Mouse (Mus musculus): ENCODE results near the gene Fgfr2. TPM values are rescaled to one million over a fixed set of nuclear protein-coding genes. Genes with fewer than 3 reads are reported as not detected.

Gene Fgfr2
- polyA plus RNA-seq, 1 experiment: 1.7 TPM

GRCm38 (mm10) chr7:131465117-131465601 lies 1658.0 kb downstream of the Fgfr2 start:
- Histone ChIP-seq H3K4me3 (ENCODE audit: insufficient read depth, poor library complexity, severe bottlenecking) (no peak overlapping the region), H3K79me3 (ENCODE audit: low read depth) (no peaks in the 10 kb centered on the region), H3K27me3 (ENCODE audit: control insufficient read depth, insufficient read depth, insufficient read length) (peaks cover 9% of the 10 kb centered on the region), H3K36me3 (ENCODE audit: control insufficient read depth, insufficient read depth) (no peaks in the 10 kb centered on the region), H3ac (ENCODE audit: control insufficient read depth, insufficient read length, low read depth) (no peak overlapping the region), H3K79me2 (ENCODE audit: control insufficient read depth, insufficient read depth) (no peaks in the 10 kb centered on the region)
- TF ChIP-seq MYOG (IDR thresholded peaks at IDR 0.05; ENCODE audit: control insufficient read depth, extremely low read depth, insufficient read length) (no peak), FOSL1 (IDR thresholded peaks at IDR 0.05; ENCODE audit: insufficient read depth, low read length, poor library complexity, severe bottlenecking) (no peak), MAX (IDR thresholded peaks at IDR 0.05) (no peak), USF1 (IDR thresholded peaks at IDR 0.05; ENCODE audit: low read depth) (no peak), CEBPB (IDR thresholded peaks at IDR 0.05; ENCODE audit: low read depth) (no peak), MYOD1 (IDR thresholded peaks at IDR 0.05; ENCODE audit: control insufficient read depth, insufficient read length, low read depth) (no peak), CTCF (IDR thresholded peaks at IDR 0.05; ENCODE audit: control insufficient read depth, insufficient read depth, insufficient read length) (no peak)

- Histone ChIP-seq H3K4me3 (ENCODE audit: insufficient read depth, poor library complexity, severe bottlenecking) (no peak overlapping the region), H3ac (ENCODE audit: control insufficient read depth, insufficient read length, low read depth) (no peak overlapping the region), H3K36me3 (ENCODE audit: control insufficient read depth, insufficient read depth) (no peaks in the 10 kb centered on the region), H3K27me3 (ENCODE audit: control insufficient read depth, insufficient read depth, insufficient read length) (no peaks in the 10 kb centered on the region), H3K79me2 (ENCODE audit: control insufficient read depth, insufficient read depth) (no peaks in the 10 kb centered on the region), H3K79me3 (ENCODE audit: low read depth) (no peaks in the 10 kb centered on the region)
- TF ChIP-seq MYOD1 (IDR thresholded peaks at IDR 0.05; ENCODE audit: control insufficient read depth, insufficient read length, low read depth) (no peak), USF1 (IDR thresholded peaks at IDR 0.05; ENCODE audit: low read depth) (no peak), CEBPB (IDR thresholded peaks at IDR 0.05; ENCODE audit: low read depth) (no peak), CTCF (IDR thresholded peaks at IDR 0.05; ENCODE audit: control insufficient read depth, insufficient read depth, insufficient read length) (no peak), MYOG (IDR thresholded peaks at IDR 0.05; ENCODE audit: control insufficient read depth, extremely low read depth, insufficient read length) (no peak), MAX (IDR thresholded peaks at IDR 0.05) (no peak), FOSL1 (IDR thresholded peaks at IDR 0.05; ENCODE audit: insufficient read depth, low read length, poor library complexity, severe bottlenecking) (no peak)
These were observed 1666.4 kb downstream of the Fgfr2 start for GRCm38 (mm10) chr7:131456714-131457113.

- Histone ChIP-seq H3K27me3 (ENCODE audit: control insufficient read depth, insufficient read depth, insufficient read length) (no peaks in the 10 kb centered on the region), H3K36me3 (ENCODE audit: control insufficient read depth, insufficient read depth) (no peaks in the 10 kb centered on the region), H3K79me2 (ENCODE audit: control insufficient read depth, insufficient read depth) (no peaks in the 10 kb centered on the region), H3K79me3 (ENCODE audit: low read depth) (no peaks in the 10 kb centered on the region), H3K4me3 (ENCODE audit: insufficient read depth, poor library complexity, severe bottlenecking) (no peak overlapping the region), H3ac (ENCODE audit: control insufficient read depth, insufficient read length, low read depth) (no peak overlapping the region)
- TF ChIP-seq MYOD1 (IDR thresholded peaks at IDR 0.05; ENCODE audit: control insufficient read depth, insufficient read length, low read depth) (no peak), USF1 (IDR thresholded peaks at IDR 0.05; ENCODE audit: low read depth) (no peak), MYOG (IDR thresholded peaks at IDR 0.05; ENCODE audit: control insufficient read depth, extremely low read depth, insufficient read length) (no peak), CTCF (IDR thresholded peaks at IDR 0.05; ENCODE audit: control insufficient read depth, insufficient read depth, insufficient read length) (no peak)
These were observed 1686.1 kb downstream of the Fgfr2 start for GRCm38 (mm10) chr7:131437051-131437450.

GRCm38 (mm10) chr7:131434276-131434675 lies 1688.9 kb downstream of the Fgfr2 start:
- H3K27me3 ChIP-seq (ENCODE audit: control insufficient read depth, insufficient read depth, insufficient read length): no peaks in the 10 kb centered on the region
- H3K79me2 ChIP-seq (ENCODE audit: control insufficient read depth, insufficient read depth): no peaks in the 10 kb centered on the region
- H3K4me3 ChIP-seq (ENCODE audit: insufficient read depth, poor library complexity, severe bottlenecking): no peak overlapping the region
- no peaks in the 10 kb centered on the region for H3K36me3 ChIP-seq (ENCODE audit: control insufficient read depth, insufficient read depth)
- no peaks in the 10 kb centered on the region for H3K79me3 ChIP-seq (ENCODE audit: low read depth)
- TF ChIP-seq FOSL1 (IDR thresholded peaks at IDR 0.05; ENCODE audit: insufficient read depth, low read length, poor library complexity, severe bottlenecking) (no peak), USF1 (IDR thresholded peaks at IDR 0.05; ENCODE audit: low read depth) (no peak), MYOG (IDR thresholded peaks at IDR 0.05; ENCODE audit: control insufficient read depth, extremely low read depth, insufficient read length) (no peak), CTCF (IDR thresholded peaks at IDR 0.05; ENCODE audit: control insufficient read depth, insufficient read depth, insufficient read length) (no peak), CEBPB (IDR thresholded peaks at IDR 0.05; ENCODE audit: low read depth) (no peak), MAX (IDR thresholded peaks at IDR 0.05) (no peak), MYOD1 (IDR thresholded peaks at IDR 0.05; ENCODE audit: control insufficient read depth, insufficient read length, low read depth) (no peak)
- H3ac ChIP-seq (ENCODE audit: control insufficient read depth, insufficient read length, low read depth): no peak overlapping the region

- no peak overlapping the region for H3ac ChIP-seq (ENCODE audit: control insufficient read depth, insufficient read length, low read depth)
- TF ChIP-seq CEBPB (IDR thresholded peaks at IDR 0.05; ENCODE audit: low read depth) (no peak), CTCF (IDR thresholded peaks at IDR 0.05; ENCODE audit: control insufficient read depth, insufficient read depth, insufficient read length) (no peak)
- no peaks in the 10 kb centered on the region for H3K27me3 ChIP-seq (ENCODE audit: control insufficient read depth, insufficient read depth, insufficient read length)
- H3K79me3 ChIP-seq (ENCODE audit: low read depth): no peaks in the 10 kb centered on the region
- H3K79me2 ChIP-seq (ENCODE audit: control insufficient read depth, insufficient read depth): no peaks in the 10 kb centered on the region
- no peaks in the 10 kb centered on the region for H3K36me3 ChIP-seq (ENCODE audit: control insufficient read depth, insufficient read depth)
- H3K4me3 ChIP-seq (ENCODE audit: insufficient read depth, poor library complexity, severe bottlenecking): no peak overlapping the region
These were observed 1690.9 kb downstream of the Fgfr2 start for GRCm38 (mm10) chr7:131432244-131432643.

- Histone ChIP-seq H3K79me2 (ENCODE audit: control insufficient read depth, insufficient read depth) (no peaks in the 10 kb centered on the region), H3K36me3 (ENCODE audit: control insufficient read depth, insufficient read depth) (peaks cover 3% of the 10 kb centered on the region), H3K4me3 (ENCODE audit: insufficient read depth, poor library complexity, severe bottlenecking) (no peak overlapping the region), H3ac (ENCODE audit: control insufficient read depth, insufficient read length, low read depth) (no peak overlapping the region), H3K27me3 (ENCODE audit: control insufficient read depth, insufficient read depth, insufficient read length) (no peaks in the 10 kb centered on the region), H3K79me3 (ENCODE audit: low read depth) (no peaks in the 10 kb centered on the region)
- no peak for TF ChIP-seq FOSL1 (IDR thresholded peaks at IDR 0.05; ENCODE audit: insufficient read depth, low read length, poor library complexity, severe bottlenecking)
- TF ChIP-seq MAX (IDR thresholded peaks at IDR 0.05): no peak
- TF ChIP-seq CEBPB (IDR thresholded peaks at IDR 0.05; ENCODE audit: low read depth): no peak
- no peak for TF ChIP-seq MYOD1 (IDR thresholded peaks at IDR 0.05; ENCODE audit: control insufficient read depth, insufficient read length, low read depth)
- TF ChIP-seq CTCF (IDR thresholded peaks at IDR 0.05; ENCODE audit: control insufficient read depth, insufficient read depth, insufficient read length): no peak
- TF ChIP-seq USF1 (IDR thresholded peaks at IDR 0.05; ENCODE audit: low read depth): no peak
- TF ChIP-seq MYOG (IDR thresholded peaks at IDR 0.05; ENCODE audit: control insufficient read depth, extremely low read depth, insufficient read length): no peak
These were observed 1695.8 kb downstream of the Fgfr2 start for GRCm38 (mm10) chr7:131427331-131427730.
